In the genomic region with DNA sequence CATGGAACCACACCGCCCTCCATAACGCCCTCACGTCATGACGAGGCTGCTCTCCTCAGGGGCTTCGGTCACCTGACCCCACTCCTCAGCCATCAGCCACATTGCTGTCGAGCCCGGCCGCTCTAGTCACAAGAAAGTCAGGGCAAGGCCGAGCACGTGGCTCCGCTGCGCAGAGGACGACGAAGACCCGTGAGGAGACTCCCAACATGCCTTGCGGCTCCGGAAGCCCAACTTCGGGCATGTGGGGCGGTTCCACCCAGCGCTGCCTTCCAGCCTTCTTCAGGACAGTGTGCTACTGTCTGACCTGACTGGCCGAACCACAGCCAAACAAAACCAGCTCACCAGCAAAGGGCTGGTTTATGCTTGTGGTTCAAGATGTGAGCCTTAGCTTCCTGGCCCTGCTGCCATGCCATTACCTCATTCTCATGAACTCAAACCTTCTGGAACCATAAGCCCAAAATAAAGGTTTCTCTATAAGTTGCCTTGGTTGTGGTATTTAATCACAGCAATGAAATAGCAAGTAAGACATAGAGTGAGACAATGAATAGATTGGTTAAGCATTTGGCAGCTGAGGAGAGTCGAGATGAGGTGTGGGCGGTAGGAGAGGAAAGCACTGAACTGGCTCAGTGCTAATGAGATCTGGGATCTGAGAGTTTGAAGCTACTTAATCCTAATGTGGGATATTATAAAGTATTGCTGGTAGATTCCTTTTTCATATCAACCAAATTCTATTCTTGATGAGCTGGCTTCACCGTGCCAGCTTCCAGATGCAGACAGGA, we compare ENCODE assay signal across 31 mouse cellular contexts. TPM values are rescaled to one million over a fixed set of nuclear protein-coding genes. Genes with fewer than 3 reads are reported as not detected.
DNase-seq lines count a peak whose midpoint lies in the region; ATAC-seq and TF ChIP-seq lines count a peak whose summit lies in the region.
"Had no signal": no experiment of that assay in that cellular context is flagged by ENCODE, and none has a peak within 500 bp of the region (broad histone marks: within the 10 kb centered on the region; RNA-seq: fewer than 3 reads in every experiment).

No protein-coding gene starts in this region.

- H3K4me1 ChIP-seq in E14TG2a.4 (replicated peaks; ENCODE audit: low read depth, low read length) = peaks cover 9% of the 10 kb centered on the region
- H3K4me1 ChIP-seq in ES-E14 (ENCODE audit: control insufficient read depth in 2 of 2, insufficient read depth in 2 of 2, low read length in 2 of 2, poor library complexity in 1 of 2) = peaks cover 0 to 3% of the 10 kb centered on the region in 2 experiments; a peak in 1 of 4 replicates
- H3K4me1 ChIP-seq: embryonic facial prominence, embryonic 10.5 days; embryonic facial prominence, embryonic 13.5 days; forebrain, embryonic 12.5 days; forebrain, embryonic 15.5 days; hindbrain, embryonic 10.5 days; hindbrain, embryonic 13.5 days; intestine, embryonic 15.5 days had no signal

- no peak for DNase-seq in frontal cortex, postnatal 36 days (ENCODE audit: low spot score in 2 of 2)
- DNase-seq in ES-E14 (ENCODE audit: low read depth, low spot score) = peak; percentile 16
- DNase-seq in brain, adult 2 months (ENCODE audit: low read depth, low spot score) = peak; percentile 53
- no peak for DNase-seq in layer of hippocampus, postnatal 14 days (ENCODE audit: low spot score in 2 of 2)
- no peak for DNase-seq in cerebellum, adult 9-11 months
- DNase-seq: adrenal gland, adult 8-10 months; adrenal gland, postnatal 36 days; cerebellum, adult 11 months; cerebellum, adult 2 months; cerebellum, postnatal 10 days; cerebellum, postnatal 36 days; embryo, embryonic 11 days; gastrocnemius, adult 2 months; gastrocnemius, postnatal 14 days; heart, adult 11 months; heart, postnatal 36 days had no signal

- H3K4me3 ChIP-seq in E14TG2a.4 (replicated peaks; ENCODE audit: low read length) = peak overlapping the region; percentile 65
- peak overlapping the region in 1 of 2 experiments; percentile 21; a peak in 1 of 4 replicates for H3K4me3 ChIP-seq in ES-E14 (ENCODE audit: insufficient read depth in 1 of 2, low read depth in 1 of 2, low read length in 2 of 2, poor library complexity in 1 of 2, severe bottlenecking in 1 of 2)
- H3K4me3 ChIP-seq: embryonic facial prominence, embryonic 10.5 days; embryonic facial prominence, embryonic 13.5 days; erythroblast, embryonic 14.5 days; forebrain, embryonic 12.5 days; forebrain, embryonic 15.5 days; gastrocnemius, adult 2 months; hindbrain, embryonic 10.5 days; hindbrain, embryonic 13.5 days; intestine, embryonic 15.5 days had no signal

- no peak overlapping the region for H3K27ac ChIP-seq in ES-E14 (ENCODE audit: insufficient read depth, low read depth, low read length, poor library complexity, severe bottlenecking)
- H3K27ac ChIP-seq: embryonic facial prominence, embryonic 10.5 days; embryonic facial prominence, embryonic 13.5 days; forebrain, embryonic 12.5 days; forebrain, embryonic 15.5 days; gastrocnemius, adult 2 months; hindbrain, embryonic 10.5 days; hindbrain, embryonic 13.5 days; intestine, embryonic 15.5 days had no signal

- H3K9me3 ChIP-seq in E14TG2a.4 (ENCODE audit: low read length) (no peaks in the 10 kb centered on the region), ES-E14 (ENCODE audit: control insufficient read depth, insufficient read depth, low read depth, low read length) (no peaks in the 10 kb centered on the region)
- H3K9me3 ChIP-seq: embryonic facial prominence, embryonic 10.5 days; embryonic facial prominence, embryonic 13.5 days; forebrain, embryonic 12.5 days; forebrain, embryonic 15.5 days; G1E; hindbrain, embryonic 10.5 days; intestine, embryonic 15.5 days had no signal

- TF ChIP-seq CTCF in E14TG2a.4 (conservative IDR thresholded peaks at IDR 0.05; ENCODE audit: low read length) = no peak

- H3K9ac ChIP-seq in ES-E14 (ENCODE audit: insufficient read depth, low read depth, low read length, poor library complexity, severe bottlenecking) = 0 out of 2 replicates have a peak overlapping the region, but pooled peaks have one; percentile 8
- H3K9ac ChIP-seq: embryonic facial prominence, embryonic 13.5 days; forebrain, embryonic 12.5 days; forebrain, embryonic 15.5 days; hindbrain, embryonic 13.5 days; intestine, embryonic 15.5 days had no signal

- in situ Hi-C loops in ES-E14 (cut with MboI; ENCODE audit: low sequenced_read_pairs in 2 of 2, unreplicated experiment in 2 of 2) = no loop called here

- H3K36me3 ChIP-seq in E14TG2a.4 (ENCODE audit: insufficient read depth, low read length) = no peaks in the 10 kb centered on the region
- no peaks in the 10 kb centered on the region for H3K36me3 ChIP-seq in ES-E14 (ENCODE audit: control insufficient read depth, insufficient read depth, low read length, poor library complexity, severe bottlenecking)
- H3K36me3 ChIP-seq: embryonic facial prominence, embryonic 10.5 days; forebrain, embryonic 12.5 days; forebrain, embryonic 15.5 days; G1E; hindbrain, embryonic 10.5 days; hindbrain, embryonic 13.5 days; intestine, embryonic 15.5 days had no signal

- H3K27me3 ChIP-seq in E14TG2a.4 (ENCODE audit: insufficient read depth, low read length) = peaks cover 55% of the 10 kb centered on the region
- H3K27me3 ChIP-seq: embryonic facial prominence, embryonic 13.5 days; forebrain, embryonic 12.5 days had no signal

- ATAC-seq in frontal cortex, adult (ENCODE audit: low TSS enrichment) = 0 out of 2 replicates have a peak, but pooled peaks have one; percentile 59
- no peak for ATAC-seq in megakaryocyte progenitor cell, adult 5-6 weeks (replicated peaks; ENCODE audit: poor library complexity)
- ATAC-seq: activated CD4-positive, CD25-positive, alpha-beta regulatory T cell, adult 4 months; forebrain, embryonic 15.5 days; hindbrain, embryonic 16.5 days; intestine, embryonic 15.5 days; Patski had no signal

TF ChIP-seq in ES-E14, 5 proteins besides CTCF, POLR2A, EP300 and RAD21:
- TF ChIP-seq ZC3H11A (IDR thresholded peaks at IDR 0.05; ENCODE audit: borderline replicate concordance, low read depth, low read length) (no peak), MAFK (IDR thresholded peaks at IDR 0.05; ENCODE audit: insufficient read depth, low read depth, low read length) (no peak), CHD2 (IDR thresholded peaks at IDR 0.05; ENCODE audit: low read depth, low read length) (no peak), ZNF384 (IDR thresholded peaks at IDR 0.05; ENCODE audit: low read depth, low read length) (no peak), HCFC1 (IDR thresholded peaks at IDR 0.05; ENCODE audit: borderline replicate concordance, insufficient read depth, low read length) (no peak)

RNA-seq across cellular contexts. Expression of a gene that starts 12.6 kb away (rescaled TPM):
- 2.6 TPM in 2 replicates for total RNA-seq in ES-E14 (2012; rRNA removed)
- 10 to 100 TPM; 53.4 to 60.4 TPM for total RNA-seq in layer of hippocampus, postnatal 14 days (2021)
- total RNA-seq in megakaryocyte progenitor cell, adult 5-6 weeks (2015) = 0.02 and 0.12 TPM in 2 replicates
- 0.14 and 0.17 TPM in 2 replicates for total RNA-seq in megakaryocyte progenitor cell, adult 5-6 weeks (2017)
- total RNA-seq: heart, postnatal 36 days had no signal

RNA-seq across cellular contexts. Expression of a gene that starts 39.5 kb away (rescaled TPM):
- total RNA-seq in ES-E14 (2012; rRNA removed) = 0.27 and 0.69 TPM in 2 replicates
- under 1 TPM; 0.07 to 0.43 TPM for total RNA-seq in layer of hippocampus, postnatal 14 days (2021)
- total RNA-seq in megakaryocyte progenitor cell, adult 5-6 weeks (2015) = not detected in 2 replicates
- total RNA-seq in megakaryocyte progenitor cell, adult 5-6 weeks (2017) = not detected in 2 replicates
- total RNA-seq: adrenal gland, adult 8-10 months; adrenal gland, postnatal 36 days; gastrocnemius, adult 2 months had no signal

Comparison
In these comparisons a context has a peak if more than half of its experiments do, and no peak if none do; other contexts are left out.
1. DNase-seq: peak in ES-E14 (single experiment) and brain, adult 2 months (single experiment); none in frontal cortex, postnatal 36 days (0 of 2), layer of hippocampus, postnatal 14 days (0 of 2) and cerebellum, adult 9-11 months (single experiment).
2. RNA of a gene that starts 12.6 kb away (total RNA-seq): 53.4 to 60.4 TPM in layer of hippocampus, postnatal 14 days; 2.6 TPM in ES-E14 and 0.02 to 0.17 TPM in megakaryocyte progenitor cell, adult 5-6 weeks; every median in the first group is over 10 times any median in the second.